22 mouse cellular contexts compared by ENCODE assay signal in the genomic region with DNA sequence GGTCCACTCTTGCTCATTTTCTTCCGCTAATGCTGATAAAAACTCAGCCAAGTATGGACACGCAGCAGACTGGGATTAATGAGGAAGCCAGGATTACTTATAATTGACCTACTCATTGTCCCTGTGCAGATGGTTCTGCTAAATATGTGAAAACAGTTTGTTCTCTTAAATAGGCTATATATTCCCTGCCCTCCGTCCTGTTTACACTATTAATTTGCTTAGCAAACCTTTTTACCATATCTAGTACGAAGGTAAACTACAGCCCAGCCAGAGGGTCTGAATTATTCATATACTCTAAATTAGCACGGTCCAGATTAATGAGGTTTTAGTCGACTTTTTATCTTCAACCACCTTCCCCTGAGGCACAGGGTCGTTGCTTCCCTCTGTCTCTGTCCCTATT.
DNase-seq lines count a peak whose midpoint lies in the region; ATAC-seq and TF ChIP-seq lines count a peak whose summit lies in the region.
"Had no signal": no experiment of that assay in that cellular context is flagged by ENCODE, and none has a peak within 500 bp of the region (broad histone marks: within the 10 kb centered on the region; RNA-seq: fewer than 3 reads in every experiment).

No protein-coding gene starts in this region.

- no peak for DNase-seq in hindbrain, embryonic 10.5 days (ENCODE audit: low spot score)
- no peak for DNase-seq in midbrain, postnatal 0 days (ENCODE audit: low spot score)
- DNase-seq in retina, postnatal 1 day, result peak; percentile 66
- no peak for DNase-seq in liver, embryonic 11.5 days (ENCODE audit: low spot score)
- DNase-seq: adrenal gland, adult 2 months; cerebellum, adult 11-12 months; gastrocnemius, postnatal 25 days; heart, adult 18-20 months; heart, postnatal 14 days; kidney, postnatal 25 days; lung, postnatal 36 days; right cerebral cortex, postnatal 25 days; spleen, adult 18-20 months; thymus, postnatal 25 days had no signal

- no peak overlapping the region for H3K9ac ChIP-seq in hindbrain, embryonic 13.5 days
- no peak overlapping the region for H3K9ac ChIP-seq in midbrain, embryonic 12.5 days (replicated peaks)
- no peak overlapping the region for H3K9ac ChIP-seq in midbrain, postnatal 0 days (replicated peaks; ENCODE audit: low read length, poor library complexity, severe bottlenecking)
- no peak overlapping the region for H3K9ac ChIP-seq in neural tube, embryonic 13.5 days
- H3K9ac ChIP-seq in liver, embryonic 11.5 days (ENCODE audit: low read depth, low read length), result no peak overlapping the region
- H3K9ac ChIP-seq: heart, embryonic 12.5 days; liver, embryonic 15.5 days; lung, embryonic 15.5 days had no signal

- H3K4me2 ChIP-seq in hindbrain, embryonic 13.5 days, result no peak overlapping the region
- H3K4me2 ChIP-seq in midbrain, embryonic 12.5 days (replicated peaks), result 0 out of 2 replicates have a peak overlapping the region, but pooled peaks have one; percentile 6
- H3K4me2 ChIP-seq in midbrain, postnatal 0 days (ENCODE audit: low read depth, low read length, poor library complexity, severe bottlenecking), result no peak overlapping the region
- H3K4me2 ChIP-seq in neural tube, embryonic 13.5 days, result 0 out of 2 replicates have a peak overlapping the region, but pooled peaks have one; percentile 24
- H3K4me2 ChIP-seq in liver, embryonic 11.5 days, result no peak overlapping the region
- H3K4me2 ChIP-seq: liver, embryonic 15.5 days; lung, embryonic 15.5 days had no signal

- TF ChIP-seq CTCF in midbrain, postnatal 0 days (IDR thresholded peaks at IDR 0.05), result no peak

- no peaks in the 10 kb centered on the region for H3K36me3 ChIP-seq in hindbrain, embryonic 13.5 days
- H3K36me3 ChIP-seq in hindbrain, embryonic 10.5 days, result no peaks in the 10 kb centered on the region
- H3K36me3 ChIP-seq in midbrain, embryonic 12.5 days, result no peaks in the 10 kb centered on the region
- H3K36me3 ChIP-seq in midbrain, postnatal 0 days (ENCODE audit: insufficient read depth, low read length), result no peaks in the 10 kb centered on the region
- no peaks in the 10 kb centered on the region for H3K36me3 ChIP-seq in neural tube, embryonic 13.5 days
- no peaks in the 10 kb centered on the region for H3K36me3 ChIP-seq in liver, embryonic 11.5 days (ENCODE audit: control insufficient read depth, insufficient read depth, low read length)
- H3K36me3 ChIP-seq: heart, embryonic 12.5 days; liver, embryonic 15.5 days; lung, embryonic 15.5 days had no signal

- H3K27ac ChIP-seq in hindbrain, embryonic 13.5 days, result peak overlapping the region; percentile 44; the same call in 1 of the 2 replicates
- H3K27ac ChIP-seq in hindbrain, embryonic 10.5 days, result no peak overlapping the region; the same call in 1 of the 2 replicates
- H3K27ac ChIP-seq in midbrain, embryonic 12.5 days (replicated peaks), result peak overlapping the region; percentile 72
- no peak overlapping the region for H3K27ac ChIP-seq in midbrain, postnatal 0 days (ENCODE audit: low read depth, low read length)
- peak overlapping the region; percentile 79 for H3K27ac ChIP-seq in neural tube, embryonic 13.5 days (replicated peaks)
- no peak overlapping the region for H3K27ac ChIP-seq in liver, embryonic 11.5 days (ENCODE audit: low read depth, low read length)
- H3K27ac ChIP-seq: liver, embryonic 15.5 days; lung, embryonic 15.5 days had no signal

- H3K27me3 ChIP-seq in hindbrain, embryonic 13.5 days, result no peaks in the 10 kb centered on the region
- no peaks in the 10 kb centered on the region for H3K27me3 ChIP-seq in hindbrain, embryonic 10.5 days (ENCODE audit: insufficient read depth, poor library complexity, severe bottlenecking)
- H3K27me3 ChIP-seq in midbrain, embryonic 12.5 days, result no peaks in the 10 kb centered on the region
- H3K27me3 ChIP-seq in midbrain, postnatal 0 days (ENCODE audit: insufficient read depth, low read length), result no peaks in the 10 kb centered on the region
- H3K27me3 ChIP-seq in neural tube, embryonic 13.5 days, result no peaks in the 10 kb centered on the region
- no peaks in the 10 kb centered on the region for H3K27me3 ChIP-seq in liver, embryonic 11.5 days (replicated peaks; ENCODE audit: control insufficient read depth, insufficient read depth, low read length)
- H3K27me3 ChIP-seq: heart, embryonic 12.5 days; liver, embryonic 15.5 days; lung, embryonic 15.5 days; megakaryocyte, embryonic 14.5 days had no signal

- no peak for ATAC-seq in hindbrain, embryonic 13.5 days (ENCODE audit: low FRiP score)
- no peak for ATAC-seq in midbrain, embryonic 12.5 days (ENCODE audit: low FRiP score, low read depth)
- no peak for ATAC-seq in midbrain, postnatal 0 days (ENCODE audit: low FRiP score)
- ATAC-seq in neural tube, embryonic 13.5 days (ENCODE audit: low read depth), result no peak
- no peak for ATAC-seq in liver, embryonic 11.5 days (replicated peaks; ENCODE audit: low FRiP score)
- ATAC-seq: intestine, embryonic 16.5 days had no signal

- H3K4me3 ChIP-seq in hindbrain, embryonic 13.5 days, result no peak overlapping the region
- no peak overlapping the region for H3K4me3 ChIP-seq in hindbrain, embryonic 10.5 days
- no peak overlapping the region for H3K4me3 ChIP-seq in midbrain, embryonic 12.5 days
- H3K4me3 ChIP-seq in midbrain, postnatal 0 days (ENCODE audit: low read depth, low read length), result no peak overlapping the region
- H3K4me3 ChIP-seq in neural tube, embryonic 13.5 days, result no peak overlapping the region
- H3K4me3 ChIP-seq in liver, embryonic 11.5 days (ENCODE audit: low read depth, low read length), result no peak overlapping the region
- H3K4me3 ChIP-seq: heart, embryonic 12.5 days; liver, embryonic 15.5 days; lung, embryonic 15.5 days; megakaryocyte, embryonic 14.5 days had no signal

- H3K4me1 ChIP-seq in hindbrain, embryonic 13.5 days (replicated peaks), result peaks cover 55% of the 10 kb centered on the region
- peaks cover 54% of the 10 kb centered on the region for H3K4me1 ChIP-seq in hindbrain, embryonic 10.5 days (replicated peaks)
- peaks cover 45% of the 10 kb centered on the region for H3K4me1 ChIP-seq in midbrain, embryonic 12.5 days
- H3K4me1 ChIP-seq in midbrain, postnatal 0 days (ENCODE audit: insufficient read depth, low read length), result peaks cover 1% of the 10 kb centered on the region
- H3K4me1 ChIP-seq in neural tube, embryonic 13.5 days (replicated peaks), result peaks cover 66% of the 10 kb centered on the region
- H3K4me1 ChIP-seq in liver, embryonic 11.5 days (replicated peaks; ENCODE audit: control insufficient read depth, insufficient read depth, low read length), result no peaks in the 10 kb centered on the region
- H3K4me1 ChIP-seq: liver, embryonic 15.5 days; megakaryocyte, embryonic 14.5 days had no signal

- WGBS in hindbrain, embryonic 13.5 days, result 27% methylated on average over 7 of the region's 7 CpGs
- WGBS in hindbrain, embryonic 10.5 days, result 62% methylated on average over 7 of the region's 7 CpGs
- WGBS in midbrain, embryonic 12.5 days, result 39% methylated on average over 7 of the region's 7 CpGs
- 27% methylated on average over 7 of the region's 7 CpGs for WGBS in midbrain, postnatal 0 days
- 28% methylated on average over 7 of the region's 7 CpGs for WGBS in neural tube, embryonic 13.5 days
- 50% methylated on average over 7 of the region's 7 CpGs for WGBS in liver, embryonic 11.5 days

- no peaks in the 10 kb centered on the region for H3K9me3 ChIP-seq in hindbrain, embryonic 13.5 days
- H3K9me3 ChIP-seq in hindbrain, embryonic 10.5 days, result no peaks in the 10 kb centered on the region
- no peaks in the 10 kb centered on the region for H3K9me3 ChIP-seq in midbrain, embryonic 12.5 days
- no peaks in the 10 kb centered on the region for H3K9me3 ChIP-seq in midbrain, postnatal 0 days (ENCODE audit: low read length)
- H3K9me3 ChIP-seq in neural tube, embryonic 13.5 days, result no peaks in the 10 kb centered on the region
- no peaks in the 10 kb centered on the region for H3K9me3 ChIP-seq in liver, embryonic 11.5 days (ENCODE audit: control insufficient read depth, low read length)
- H3K9me3 ChIP-seq: heart, embryonic 12.5 days; liver, embryonic 15.5 days; lung, embryonic 15.5 days had no signal

Comparison
In these comparisons a context has a peak if more than half of its experiments do, and no peak if none do; other contexts are left out.
1. H3K27ac ChIP-seq: peak in hindbrain, embryonic 13.5 days (single experiment), midbrain, embryonic 12.5 days (single experiment) and neural tube, embryonic 13.5 days (single experiment); none in hindbrain, embryonic 10.5 days (single experiment), midbrain, postnatal 0 days (single experiment) and liver, embryonic 11.5 days (single experiment).
2. H3K4me2 ChIP-seq: peak in midbrain, embryonic 12.5 days (single experiment) and neural tube, embryonic 13.5 days (single experiment); none in hindbrain, embryonic 13.5 days (single experiment), midbrain, postnatal 0 days (single experiment) and liver, embryonic 11.5 days (single experiment).